Mouse (Mus musculus) layer of hippocampus, postnatal 36 days (tissue): ENCODE results near the gene Pinlyp. TPM values are rescaled to one million over a fixed set of nuclear protein-coding genes. Genes with fewer than 3 reads are reported as not detected.
"Not testable (repeated sequence)": the region's sequence is repeated elsewhere in the genome, so short reads cannot be mapped to it uniquely, and the experiment has no call there.

Experiments used
- DNase-seq, 2 experiments: peaks; one replicate each; pipeline ENCODE4 v3.0.0; 2022
- total RNA-seq, 2 experiments: library from RNA; stranded (reverse); gene quantifications; 2 replicates each; pipeline ENCODE4 v1.2.3; 2021

Gene Pinlyp
- total RNA-seq, 2 experiments from 2014 or later: not detected

- no peak for DNase-seq
These were observed 23.1 kb downstream of the Pinlyp start for GRCm38 (mm10) chr7:24522805-24523204.

- DNase-seq: not testable (repeated sequence)
These were observed 25.9 kb downstream of the Pinlyp start for GRCm38 (mm10) chr7:24520054-24520453.

GRCm38 (mm10) chr7:24519130-24519529, 26.8 kb downstream of the Pinlyp start:
- no peak for DNase-seq

DNA sequence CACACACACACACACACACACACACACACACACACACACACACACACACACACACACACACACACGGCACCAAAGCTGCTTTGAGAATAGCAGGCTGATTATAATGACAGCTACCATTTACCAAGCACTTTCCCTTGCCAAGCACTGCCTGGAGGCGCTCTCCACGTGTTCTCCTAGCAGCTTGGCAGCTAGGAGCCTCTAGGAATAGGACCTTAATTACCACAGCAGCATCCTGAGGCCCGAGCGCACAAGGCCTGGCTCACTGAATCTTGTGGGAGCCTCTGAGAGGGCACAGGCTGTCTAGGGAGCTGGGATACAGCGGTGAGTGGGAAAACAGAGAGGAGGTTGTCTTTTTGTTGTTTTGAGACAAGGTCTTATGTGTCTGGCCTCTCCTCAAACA, 28.3 kb downstream of the Pinlyp start:
- DNase-seq: peak in 1 of 2 experiments; percentile 43

GRCm38 (mm10) chr7:24517077-24517476, 28.8 kb downstream of the Pinlyp start:
- DNase-seq: no peak

- DNase-seq: not testable (repeated sequence)
These were observed 29.6 kb downstream of the Pinlyp start for GRCm38 (mm10) chr7:24516319-24516718.

DNA sequence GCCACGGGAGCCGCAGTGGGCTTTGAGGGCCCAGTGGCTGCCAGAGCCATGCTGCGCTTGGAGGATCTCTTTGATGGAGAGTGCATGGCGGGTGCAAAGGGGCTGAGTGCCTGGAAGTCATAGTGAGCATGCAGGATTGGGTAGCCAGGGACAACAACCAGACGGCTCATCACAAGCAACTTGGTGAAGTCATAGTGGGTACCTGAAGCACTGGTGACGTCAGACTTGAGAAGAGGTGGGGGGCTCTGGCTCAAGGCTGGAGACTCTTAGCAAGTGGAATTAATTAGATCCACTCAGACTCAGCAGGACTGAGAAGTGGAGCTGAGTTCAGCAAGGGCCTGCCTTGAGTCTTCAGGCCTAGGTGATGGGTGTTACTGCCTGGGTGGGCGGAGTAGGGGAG, 33.6 kb downstream of the Pinlyp start, which contains the start of gene AC161166.1:
Gene AC161166.1 (minus strand): TSS at position 101 of the 400 bp plus-strand sequence.
- no peak for DNase-seq

- DNase-seq: no peak
These were observed 38.2 kb downstream of the Pinlyp start for GRCm38 (mm10) chr7:24507726-24508114.

GRCm38 (mm10) chr7:24506838-24507725, 38.8 kb downstream of the Pinlyp start, which contains the start of gene Zfp428:
TSS of gene Zfp428 (plus strand) at chr7:24507006.
- peak; percentile 84 to 85 for DNase-seq

DNA sequence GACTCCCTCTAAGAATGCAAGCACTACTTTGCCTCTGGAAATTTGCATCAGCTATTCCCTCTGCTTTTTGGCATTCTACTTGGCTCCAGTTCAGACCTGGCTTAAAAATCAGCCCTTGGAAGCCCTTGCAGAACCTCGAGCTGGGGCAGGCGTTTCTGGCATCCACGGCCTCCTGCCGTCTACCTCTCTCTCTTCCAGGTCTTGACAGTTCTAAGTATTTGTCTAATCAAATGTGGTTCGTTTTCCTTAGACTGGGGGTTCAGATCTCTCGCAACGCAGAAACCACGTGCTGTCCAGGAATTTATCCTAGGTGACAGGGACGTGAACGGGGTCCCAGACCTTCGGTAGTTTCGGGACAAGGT, 39.5 kb downstream of the Pinlyp start:
- DNase-seq: peak; percentile 56 to 66

- no peak for DNase-seq
These were observed 39.9 kb downstream of the Pinlyp start for GRCm38 (mm10) chr7:24506065-24506459.

- DNase-seq: no peak
These were observed 40.4 kb downstream of the Pinlyp start for GRCm38 (mm10) chr7:24505447-24506064.

DNA sequence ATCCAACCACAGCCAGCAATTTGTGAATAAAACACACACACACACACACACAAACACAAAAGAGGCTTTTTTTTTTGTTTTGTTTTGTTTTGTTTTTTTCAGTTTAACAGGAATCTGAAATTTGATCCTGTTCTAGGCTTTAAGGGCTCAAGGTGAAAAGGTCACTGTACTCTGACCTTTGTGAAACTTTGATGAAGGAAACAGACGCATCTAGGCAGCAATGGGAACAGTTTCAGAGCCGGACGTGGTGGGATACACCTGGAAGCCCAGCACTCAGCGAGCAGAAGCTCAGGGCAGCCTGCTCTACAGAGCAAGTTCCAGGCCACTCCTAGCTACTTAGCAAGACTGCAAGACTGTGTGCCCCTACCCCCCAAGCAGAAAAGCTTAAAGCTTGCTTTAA, 41.0 kb downstream of the Pinlyp start:
- no peak for DNase-seq

DNA sequence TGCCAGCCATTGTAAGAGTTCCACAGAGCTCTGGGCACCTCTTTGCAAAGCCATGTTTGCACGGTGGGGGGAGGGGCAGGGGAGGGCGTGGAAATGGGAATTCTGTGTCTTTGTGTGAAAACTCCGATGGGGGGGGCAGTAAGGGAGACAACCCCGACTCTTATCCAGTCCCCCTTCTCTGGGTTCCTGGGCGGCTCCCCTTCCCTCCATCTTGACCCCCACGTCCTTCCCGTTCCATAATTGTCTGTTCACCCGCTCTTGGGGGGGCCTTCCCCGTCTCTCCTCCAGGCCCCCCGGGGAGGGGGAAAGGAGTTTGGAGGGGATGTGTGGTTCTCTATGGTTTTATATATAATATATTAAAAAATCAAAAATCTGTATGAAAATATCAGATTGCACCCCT, 41.9 kb downstream of the Pinlyp start:
- DNase-seq: no peak

- no peak for DNase-seq
These were observed 44.4 kb downstream of the Pinlyp start for GRCm38 (mm10) chr7:24501492-24501891.

GRCm38 (mm10) chr7:24500929-24501328, 45.0 kb downstream of the Pinlyp start:
- DNase-seq: no peak

- DNase-seq: no peak
These were observed 45.9 kb downstream of the Pinlyp start for GRCm38 (mm10) chr7:24499856-24500577.

Other genes starting within 250 kb of the Pinlyp start
- gene Zfp61, start 244.9 kb downstream of the Pinlyp start, total RNA-seq: 10 to 100 TPM; 23.6 to 25.6 TPM
- gene Zfp94, start 229.5 kb downstream of the Pinlyp start, total RNA-seq: 10 to 100 TPM; 12.2 to 14.8 TPM
- not detected for gene Tescl, start 212.2 kb downstream of the Pinlyp start, total RNA-seq
- not detected for gene Lypd5, start 196.9 kb downstream of the Pinlyp start, total RNA-seq
- under 1 TPM; 0.17 to 0.48 TPM for gene Kcnn4, start 175.9 kb downstream of the Pinlyp start, total RNA-seq
- 10 to 100 TPM; 33.8 to 39.0 TPM for gene Smg9, start 146.5 kb downstream of the Pinlyp start, total RNA-seq
- gene Irgc1, start 93.8 kb downstream of the Pinlyp start, total RNA-seq: not detected
- under 1 TPM in 1 of 2 experiments, not detected in 1; 0.68 TPM for gene Plaur, start 83.6 kb downstream of the Pinlyp start, total RNA-seq
- gene Cadm4, start 64.1 kb downstream of the Pinlyp start, total RNA-seq: 100 to 1,000 TPM; 137 to 142 TPM
- gene Zfp428, start 39.1 kb downstream of the Pinlyp start, total RNA-seq: 10 to 100 TPM; 36.2 to 42.1 TPM
- gene AC161166.1, start 33.7 kb downstream of the Pinlyp start, total RNA-seq: not detected
- gene Irgq, start 15.4 kb downstream of the Pinlyp start, total RNA-seq: 10 to 100 TPM; 67.7 to 69.6 TPM
- gene Xrcc1, start 171 bp upstream of the Pinlyp start, total RNA-seq: 10 to 100 TPM; 34.2 to 37.7 TPM
- 10 to 100 TPM in 1 of 2 experiments, 1 to 10 TPM in 1; 10.0 to 12.0 TPM for gene Ethe1, start 41.4 kb upstream of the Pinlyp start, total RNA-seq
- 1 to 10 TPM; 4.7 to 5.7 TPM for gene Zfp575, start 41.5 kb upstream of the Pinlyp start, total RNA-seq
- under 1 TPM in 1 of 2 experiments, not detected in 1; 0.30 TPM for gene Phldb3, start 64.6 kb upstream of the Pinlyp start, total RNA-seq
- gene Lypd3, start 90.4 kb upstream of the Pinlyp start, total RNA-seq: under 1 TPM; 0.40 to 0.68 TPM
- not detected for gene Tex101, start 130.6 kb upstream of the Pinlyp start, total RNA-seq
- gene BC049730, start 163.1 kb upstream of the Pinlyp start, total RNA-seq: not detected
- not detected for gene Gm4763, start 180.8 kb upstream of the Pinlyp start, total RNA-seq
- not detected for gene Cd177, start 214.2 kb upstream of the Pinlyp start, total RNA-seq
- not detected for gene Ceacam10, start 231.1 kb upstream of the Pinlyp start, total RNA-seq